ENCODE assay signal across 12 mouse cellular contexts in the genomic region with DNA sequence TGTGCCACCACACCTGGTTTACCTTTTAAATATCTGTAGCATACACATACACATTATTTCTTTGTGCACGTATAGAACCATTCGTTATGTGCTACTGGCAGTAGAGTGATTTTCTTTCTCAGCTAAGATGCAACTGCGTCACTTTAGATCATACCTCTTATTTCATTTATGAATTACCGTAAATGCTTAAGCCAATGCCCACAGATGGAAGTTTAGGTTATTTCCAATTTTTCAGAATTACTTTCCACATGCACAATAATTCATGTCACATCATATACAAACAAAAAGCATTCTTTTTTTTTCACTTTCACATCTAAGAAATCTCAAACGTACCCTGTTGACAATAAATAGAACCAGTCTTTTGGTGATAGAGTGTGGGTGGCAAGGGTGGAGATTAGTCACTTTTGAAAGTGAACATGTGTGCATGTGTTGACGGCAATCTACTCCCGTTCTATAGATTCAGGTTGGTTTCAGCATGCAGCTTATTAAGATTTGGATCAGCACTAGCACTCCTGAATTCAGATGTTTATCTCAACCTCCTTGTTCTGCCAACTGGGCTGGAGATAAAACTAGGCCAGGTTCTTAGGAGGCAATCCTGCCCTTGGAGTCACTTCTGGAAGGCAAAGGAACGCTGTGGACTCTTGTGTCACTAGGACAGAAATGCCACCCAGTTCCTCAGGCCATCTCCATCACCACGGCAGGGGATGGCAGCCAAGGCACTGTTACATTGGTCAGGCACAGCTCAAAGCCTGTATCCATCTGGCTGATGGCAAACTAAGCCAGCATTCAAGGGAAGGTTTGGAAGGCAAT. TPM values are rescaled to one million over a fixed set of nuclear protein-coding genes. Genes with fewer than 3 reads are reported as not detected.
"Had no signal": no experiment of that assay in that cellular context is flagged by ENCODE, and none has a peak within 500 bp of the region (broad histone marks: within the 10 kb centered on the region; RNA-seq: fewer than 3 reads in every experiment).

No protein-coding gene starts in this region.

- DNase-seq: kidney, postnatal 25 days; layer of hippocampus, adult 9-11 months; liver; lung, adult 18-20 months; lung, postnatal 10 days; lung, postnatal 36 days; thymus, adult 2 months; thymus, postnatal 14 days had no signal

RNA-seq across cellular contexts. Expression of gene Bcl2l14, which starts 53.1 kb away (rescaled TPM):
- total RNA-seq: layer of hippocampus, adult 2 months; layer of hippocampus, postnatal 25 days; left cerebral cortex, adult 18-20 months; left cerebral cortex, postnatal 25 days had no signal
